Mouse (Mus musculus) kidney, postnatal 0 days (tissue): ENCODE data around the gene Fam208a. TPM values are rescaled to one million over a fixed set of nuclear protein-coding genes. Genes with fewer than 3 reads are reported as not detected.
A peak's percentile ranks its signal among the peaks of the same experiment; 100 is the strongest.

Source experiments
- ATAC-seq: fragments of 200-750 bp; cut with Nextera tagmentation; replicated peaks from 2 replicates; pipeline ENCODE4 v1.8.0; 2017; ENCODE audit warnings: low read depth, moderate number of reproducible peaks, moderate TSS enrichment, moderate library complexity; ENCODE audit not compliant: low FRiP score
- DNase-seq: peaks from one replicate; pipeline ENCODE4 v3.0.0-alpha.2; 2016; ENCODE audit warnings: low spot score
- H3K27ac ChIP-seq: fragments of 300-500 bp; sonication (generic); 2 replicates; pipeline ENCODE4 v1.5.1; 2014; ENCODE audit warnings: mild to moderate bottlenecking
- H3K27me3 ChIP-seq: fragments of 300-500 bp; sonication (generic); 2 replicates; pipeline ENCODE4 v1.6.1; 2014; ENCODE audit warnings: low read length, mixed read lengths; ENCODE audit not compliant: insufficient read depth
- H3K36me3 ChIP-seq: fragments of 300-500 bp; sonication (generic); 2 replicates; pipeline ENCODE4 v1.6.1; 2014; ENCODE audit warnings: low read length, mixed read lengths; ENCODE audit not compliant: insufficient read depth
- H3K4me1 ChIP-seq: fragments of 300-500 bp; sonication (generic); replicated peaks from 2 replicates; pipeline ENCODE4 v1.6.1; 2014; ENCODE audit warnings: antibody characterized with exemption, low read length, mixed read lengths; ENCODE audit not compliant: insufficient read depth
- H3K4me2 ChIP-seq: fragments of 300-500 bp; sonication (generic); 2 replicates; pipeline ENCODE4 v1.6.1; 2014; ENCODE audit warnings: mild to moderate bottlenecking, low read length, moderate library complexity, mixed read lengths
- H3K4me3 ChIP-seq: fragments of 300-500 bp; sonication (generic); replicated peaks from 2 replicates; pipeline ENCODE4 v1.5.1; 2014; ENCODE audit warnings: low read depth, low read length
- H3K9ac ChIP-seq: fragments of 300-500 bp; sonication (generic); 2 replicates; pipeline ENCODE4 v1.6.1; 2014; ENCODE audit warnings: low read depth, low read length
- H3K9me3 ChIP-seq: fragments of 300-500 bp; sonication (generic); replicated peaks from 2 replicates; pipeline ENCODE4 v1.6.1; 2016; ENCODE audit warnings: low read length, inconsistent platforms, mixed read lengths
- CTCF ChIP-seq: IDR thresholded peaks from 2 replicates; pipeline ENCODE4 v1.5.1; 2016; ENCODE audit warnings: antibody characterized with exemption, low read depth, mild to moderate bottlenecking, moderate library complexity
- WGBS: fragments of 180-500 bp; shearing (Covaris S2); extraction: QIAGEN DNeasy Blood & Tissue Kit; methylation state at CpG from one replicate; pipeline ENCODE4 v1.1.7; 2014; 5-methylcytosine and 5-hydroxymethylcytosine counted together
- polyA plus RNA-seq: library from polyadenylated mRNA; unstranded; fragments of >200 nt; fragmentation: Nextera tagmentation; extraction: Ambion mirVana; gene quantifications from 2 replicates; pipeline ENCODE4 v1.2.1, GENCODE M21; 2015

Gene Fam208a
- polyA plus RNA-seq, 1 experiment from 2014 or later: 9.7 TPM

GRCm38 (mm10) chr14:27390663-27391062, 38.0 kb upstream of the Fam208a start:
- Histone ChIP-seq H3K9ac (no peak overlapping the region), H3K4me2 (no peak overlapping the region), H3K27me3 (no peaks in the 10 kb centered on the region), H3K4me3 (no peak overlapping the region), H3K4me1 (peaks cover 6% of the 10 kb centered on the region), H3K27ac (no peak overlapping the region), H3K9me3 (no peaks in the 10 kb centered on the region), H3K36me3 (no peaks in the 10 kb centered on the region)
- DNase-seq (peak; percentile 46), ATAC-seq (no peak)
- WGBS: 34% methylated on average over 7 of the region's 7 CpGs
- TF ChIP-seq CTCF: no peak

- 76% methylated on average over 9 of the region's 9 CpGs for WGBS
- H3K36me3 ChIP-seq: no peaks in the 10 kb centered on the region
Observed at GRCm38 (mm10) chr14:27391776-27392308, 36.8 kb upstream of the Fam208a start.

GRCm38 (mm10) chr14:27392660-27393059, 36.0 kb upstream of the Fam208a start:
- 0 out of 2 replicates have a peak, but pooled peaks cover 4% of the 10 kb centered on the region for H3K36me3 ChIP-seq
- WGBS: 94% methylated on average over 2 of the region's 2 CpGs
- TF ChIP-seq CTCF: peak; percentile 32; the same call in 1 of the 2 replicates
- no peak overlapping the region for H3K27ac ChIP-seq
- peaks cover 6% of the 10 kb centered on the region for H3K4me1 ChIP-seq
- H3K27me3 ChIP-seq: no peaks in the 10 kb centered on the region
- ATAC-seq: no peak
- H3K9ac ChIP-seq: no peak overlapping the region
- H3K4me3 ChIP-seq: no peak overlapping the region
- no peaks in the 10 kb centered on the region for H3K9me3 ChIP-seq
- H3K4me2 ChIP-seq: no peak overlapping the region
- no peak for DNase-seq

More at GRCm38 (mm10) chr14:27391776-27392308, 36.8 kb upstream of the Fam208a start:
- H3K27ac ChIP-seq: no peak overlapping the region
- no peak overlapping the region for H3K4me3 ChIP-seq
- TF ChIP-seq CTCF: no peak
- no peak for DNase-seq
- H3K4me1 ChIP-seq: peaks cover 6% of the 10 kb centered on the region
- no peaks in the 10 kb centered on the region for H3K27me3 ChIP-seq
- ATAC-seq: no peak
- H3K9ac ChIP-seq: no peak overlapping the region
- H3K4me2 ChIP-seq: no peak overlapping the region
- H3K9me3 ChIP-seq: no peaks in the 10 kb centered on the region

GRCm38 (mm10) chr14:27393806-27394205, 34.8 kb upstream of the Fam208a start:
- H3K27me3 ChIP-seq: no peaks in the 10 kb centered on the region
- H3K4me3 ChIP-seq: no peak overlapping the region
- WGBS: 15% methylated on average over 10 of the region's 10 CpGs
- H3K36me3 ChIP-seq: peaks cover 5% of the 10 kb centered on the region; the same call in 1 of the 2 replicates
- peak; percentile 68 for DNase-seq
- H3K4me1 ChIP-seq: peaks cover 6% of the 10 kb centered on the region
- TF ChIP-seq CTCF: no peak
- H3K9ac ChIP-seq: no peak overlapping the region
- ATAC-seq: no peak
- H3K4me2 ChIP-seq: no peak overlapping the region
- no peak overlapping the region; the same call in 1 of the 2 replicates for H3K27ac ChIP-seq
- H3K9me3 ChIP-seq: no peaks in the 10 kb centered on the region

GRCm38 (mm10) chr14:27396424-27396823, 32.2 kb upstream of the Fam208a start:
- H3K4me2 ChIP-seq: no peak overlapping the region
- no peak for ATAC-seq
- no peak overlapping the region for H3K4me3 ChIP-seq
- H3K9ac ChIP-seq: no peak overlapping the region
- WGBS: 76% methylated on average over 7 of the region's 7 CpGs
- H3K27ac ChIP-seq: no peak overlapping the region
- TF ChIP-seq CTCF: no peak
- H3K4me1 ChIP-seq: peaks cover 6% of the 10 kb centered on the region
- peaks cover 5% of the 10 kb centered on the region; the same call in 1 of the 2 replicates for H3K36me3 ChIP-seq
- no peak for DNase-seq
- no peaks in the 10 kb centered on the region for H3K27me3 ChIP-seq
- H3K9me3 ChIP-seq: no peaks in the 10 kb centered on the region

- no peak overlapping the region for H3K27ac ChIP-seq
- DNase-seq: no peak
- H3K4me1 ChIP-seq: peaks cover 6% of the 10 kb centered on the region
- H3K9ac ChIP-seq: no peak overlapping the region
- no peak for ATAC-seq
- H3K9me3 ChIP-seq: no peaks in the 10 kb centered on the region
- H3K36me3 ChIP-seq: peaks cover 5% of the 10 kb centered on the region; the same call in 1 of the 2 replicates
- H3K4me3 ChIP-seq: no peak overlapping the region
- no peaks in the 10 kb centered on the region for H3K27me3 ChIP-seq
- no peak overlapping the region for H3K4me2 ChIP-seq
- WGBS: 85% methylated on average over 6 of the region's 6 CpGs
- no peak for TF ChIP-seq CTCF
Observed at GRCm38 (mm10) chr14:27397526-27397925, 31.1 kb upstream of the Fam208a start.

GRCm38 (mm10) chr14:27400495-27400894, 28.1 kb upstream of the Fam208a start:
- ATAC-seq (no peak), DNase-seq (no peak)
- H3K27ac ChIP-seq: no peak overlapping the region

More at GRCm38 (mm10) chr14:27400495-27400894, 28.1 kb upstream of the Fam208a start:
- H3K36me3 ChIP-seq: peaks cover 10% of the 10 kb centered on the region; the same call in 1 of the 2 replicates
- 73% methylated on average over 6 of the region's 6 CpGs for WGBS
- no peak overlapping the region for H3K9ac ChIP-seq
- H3K27me3 ChIP-seq: no peaks in the 10 kb centered on the region
- H3K9me3 ChIP-seq: no peaks in the 10 kb centered on the region
- H3K4me3 ChIP-seq: no peak overlapping the region
- TF ChIP-seq CTCF: no peak
- no peak overlapping the region for H3K4me2 ChIP-seq
- no peaks in the 10 kb centered on the region; the same call in 1 of the 2 replicates for H3K4me1 ChIP-seq
